Mouse (Mus musculus) lung, postnatal 0 days (tissue): ENCODE measurements around the gene Exoc8. TPM values are rescaled to one million over a fixed set of nuclear protein-coding genes. Genes with fewer than 3 reads are reported as not detected.

Experiments used
- ATAC-seq: fragments of 200-750 bp; cut with Nextera tagmentation; 2 replicates; pipeline ENCODE4 v1.8.0; 2017; ENCODE audit warnings: moderate library complexity
- DNase-seq: peaks from one replicate; pipeline ENCODE4 v3.0.0-alpha.2; 2016; ENCODE audit warnings: low spot score
- H3K27ac ChIP-seq: fragments of 300-500 bp; sonication (generic); 2 replicates; pipeline ENCODE4 v1.5.1; 2014; ENCODE audit warnings: antibody characterized with exemption, mild to moderate bottlenecking, low read length, mixed read lengths
- H3K27me3 ChIP-seq: fragments of 300-500 bp; sonication (generic); replicated peaks from 2 replicates; pipeline ENCODE4 v1.6.1; 2014; ENCODE audit warnings: low read length, mixed read lengths; ENCODE audit not compliant: insufficient read depth
- H3K36me3 ChIP-seq: fragments of 300-500 bp; sonication (generic); 2 replicates; pipeline ENCODE4 v1.6.1; 2014; ENCODE audit warnings: low read length, mixed read lengths; ENCODE audit not compliant: insufficient read depth
- H3K4me1 ChIP-seq: fragments of 300-500 bp; sonication (generic); 2 replicates; pipeline ENCODE4 v1.6.1; 2014; ENCODE audit warnings: antibody characterized with exemption, low read depth, low read length, mixed read lengths; ENCODE audit not compliant: insufficient read depth
- H3K4me2 ChIP-seq: fragments of 300-500 bp; sonication (generic); replicated peaks from 2 replicates; pipeline ENCODE4 v1.6.1; 2014; ENCODE audit warnings: low read depth, mild to moderate bottlenecking, low read length, moderate library complexity, mixed read lengths
- H3K4me3 ChIP-seq: fragments of 300-500 bp; sonication (generic); 2 replicates; pipeline ENCODE4 v1.5.1; 2014; ENCODE audit warnings: low read depth, low read length
- H3K9ac ChIP-seq: fragments of 300-500 bp; sonication (generic); replicated peaks from 2 replicates; pipeline ENCODE4 v1.6.1; 2014; ENCODE audit warnings: low read depth, mild to moderate bottlenecking
- H3K9me3 ChIP-seq: fragments of 300-500 bp; sonication (generic); 2 replicates; pipeline ENCODE4 v1.6.1; 2016; ENCODE audit warnings: low read length, mixed read lengths
- CTCF ChIP-seq: IDR thresholded peaks from 2 replicates; pipeline ENCODE4 v1.5.1; 2016; ENCODE audit warnings: antibody characterized with exemption, mild to moderate bottlenecking
- EP300 ChIP-seq: IDR thresholded peaks from 2 replicates; pipeline ENCODE4 v1.6.1; 2016; ENCODE audit warnings: antibody characterized with exemption, mild to moderate bottlenecking, control low read depth
- WGBS: fragments of 180-500 bp; shearing (Covaris S2); extraction: QIAGEN DNeasy Blood & Tissue Kit; methylation state at CpG from one replicate; pipeline ENCODE4 v1.1.7; 2014; 5-methylcytosine and 5-hydroxymethylcytosine counted together
- polyA plus RNA-seq: library from polyadenylated mRNA; unstranded; fragments of >200 nt; fragmentation: Nextera tagmentation; extraction: Ambion mirVana; gene quantifications from 2 replicates; pipeline ENCODE4 v1.2.1, GENCODE M21; 2015

Exoc8 gene
- polyA plus RNA-seq, 1 experiment from 2014 or later, result 7.0 TPM

DNA sequence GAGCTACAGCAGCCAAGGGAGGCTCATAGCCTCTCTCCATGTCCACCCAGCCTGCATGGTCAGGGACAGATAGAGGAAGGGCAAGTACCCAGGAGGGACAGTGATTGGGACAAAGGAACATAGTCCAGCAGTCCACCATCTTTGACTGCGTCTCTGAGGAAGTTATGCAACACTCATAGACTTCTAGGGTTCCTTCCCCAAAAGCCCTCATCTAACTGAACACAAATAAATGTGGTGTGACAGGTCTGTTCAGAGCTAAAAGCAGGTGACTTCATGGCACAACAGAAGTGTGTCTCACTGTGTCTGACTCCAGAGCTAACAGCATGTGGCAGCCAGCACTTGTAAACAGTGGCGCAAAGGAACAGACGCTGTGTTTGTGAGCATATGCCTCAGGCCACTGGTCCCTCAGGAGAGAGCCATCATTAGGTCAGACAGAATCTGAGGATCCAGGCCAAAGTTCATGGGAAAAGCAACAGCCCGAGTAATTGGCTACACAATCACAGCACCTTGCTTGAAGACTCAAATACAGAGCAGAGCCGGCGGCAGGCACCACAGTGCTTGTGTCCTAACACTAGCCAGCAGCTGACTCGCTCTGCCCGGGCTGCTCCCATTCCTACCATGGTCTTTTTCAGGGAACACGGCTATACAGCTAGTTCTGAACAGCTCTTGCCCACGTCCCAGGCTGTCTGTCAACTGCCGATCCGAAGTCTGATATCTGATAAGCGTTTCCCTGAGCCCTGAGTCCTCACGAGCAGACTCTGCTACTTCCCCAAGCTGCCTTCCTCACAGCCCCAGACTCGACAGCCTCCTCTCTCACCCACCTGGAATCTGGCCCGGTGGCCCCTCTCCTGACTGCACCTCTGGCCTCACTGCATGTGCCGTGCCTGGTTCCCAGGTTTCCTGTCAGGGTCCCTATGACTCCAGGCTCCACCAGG lies 14.7 kb upstream of the Exoc8 start:
- Histone ChIP-seq H3K4me3 (no peak overlapping the region), H3K9me3 (no peaks in the 10 kb centered on the region), H3K27ac (peak overlapping the region; percentile 26; the same call in 1 of the 2 replicates), H3K27me3 (no peaks in the 10 kb centered on the region), H3K4me2 (no peak overlapping the region), H3K4me1 (no peaks in the 10 kb centered on the region), H3K36me3 (peaks cover 21% of the 10 kb centered on the region), H3K9ac (no peak overlapping the region)
- TF ChIP-seq EP300 (no peak), CTCF (no peak)
- DNase-seq (peak; percentile 37), ATAC-seq (peak; percentile 57)
- WGBS, result 73% methylated on average over 17 of the region's 17 CpGs

- Histone ChIP-seq H3K27me3 (no peaks in the 10 kb centered on the region), H3K9me3 (no peaks in the 10 kb centered on the region), H3K27ac (no peak overlapping the region), H3K36me3 (peaks cover 23% of the 10 kb centered on the region), H3K4me1 (0 out of 2 replicates have a peak, but pooled peaks cover 4% of the 10 kb centered on the region), H3K9ac (no peak overlapping the region), H3K4me2 (no peak overlapping the region), H3K4me3 (no peak overlapping the region)
- TF ChIP-seq CTCF (no peak), EP300 (no peak)
- DNase-seq, result no peak
- no peak for ATAC-seq
- WGBS, result 81% methylated on average over 10 of the region's 10 CpGs
Observed at GRCm38 (mm10) chr8:124910349-124910748, 12.8 kb upstream of the Exoc8 start.

DNA sequence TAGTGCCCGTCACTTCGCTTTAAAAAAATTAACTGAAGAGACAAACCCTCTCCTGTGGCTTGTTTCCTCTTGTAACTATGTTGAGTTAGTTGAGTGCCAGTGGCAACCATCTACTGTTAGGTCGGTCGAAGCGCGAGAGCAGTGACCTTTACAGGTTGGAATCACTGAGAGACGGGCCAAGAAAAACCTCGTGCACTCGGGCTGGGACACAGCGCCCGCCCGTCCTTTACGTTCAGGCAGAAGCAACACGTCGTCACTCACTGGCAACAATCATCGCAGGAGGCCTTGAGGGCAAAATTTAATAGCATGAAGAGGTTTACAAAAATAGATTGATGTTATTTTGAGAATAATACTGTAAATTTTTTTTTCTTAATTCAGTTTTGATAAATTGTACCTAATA lies 12.4 kb upstream of the Exoc8 start:
- no peak overlapping the region for H3K27ac ChIP-seq
- H3K9me3 ChIP-seq, result no peaks in the 10 kb centered on the region
- 93% methylated on average over 16 of the region's 16 CpGs for WGBS
- peaks cover 20% of the 10 kb centered on the region for H3K36me3 ChIP-seq
- H3K9ac ChIP-seq, result no peak overlapping the region
- ATAC-seq, result no peak
- H3K27me3 ChIP-seq, result no peaks in the 10 kb centered on the region
- H3K4me2 ChIP-seq, result no peak overlapping the region
- DNase-seq, result no peak
- 0 out of 2 replicates have a peak, but pooled peaks cover 4% of the 10 kb centered on the region for H3K4me1 ChIP-seq
- TF ChIP-seq EP300, result no peak
- no peak for TF ChIP-seq CTCF
- H3K4me3 ChIP-seq, result no peak overlapping the region

GRCm38 (mm10) chr8:124905482-124905881 lies 8.0 kb upstream of the Exoc8 start:
- Histone ChIP-seq H3K9me3 (no peaks in the 10 kb centered on the region), H3K27me3 (no peaks in the 10 kb centered on the region), H3K4me3 (no peak overlapping the region), H3K4me2 (no peak overlapping the region), H3K4me1 (0 out of 2 replicates have a peak, but pooled peaks cover 4% of the 10 kb centered on the region), H3K36me3 (peaks cover 27% of the 10 kb centered on the region), H3K27ac (no peak overlapping the region), H3K9ac (no peak overlapping the region)
- TF ChIP-seq CTCF (no peak), EP300 (no peak)
- ATAC-seq, result no peak
- WGBS, result 84% methylated on average over 2 of the region's 2 CpGs
- DNase-seq, result no peak

DNA sequence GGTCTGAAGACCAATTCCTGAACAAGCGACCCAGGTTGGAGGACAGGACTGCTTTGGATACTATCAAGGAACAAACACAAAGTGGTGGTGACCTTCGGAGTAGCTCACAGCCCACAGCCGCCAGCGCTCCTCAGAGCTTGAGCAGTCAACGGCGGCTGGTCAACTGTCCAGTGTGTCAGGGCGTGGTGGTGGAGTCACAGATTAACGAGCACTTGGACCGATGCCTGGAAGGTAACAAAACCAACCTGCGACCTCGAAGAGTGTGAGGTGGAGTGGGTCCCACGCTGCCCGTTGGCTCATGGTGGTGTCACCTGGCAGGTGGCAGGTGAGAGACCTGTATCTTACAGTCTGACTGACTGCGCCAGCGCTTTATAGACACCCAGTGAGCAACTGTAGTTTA lies 5.7 kb upstream of the Exoc8 start:
- no peak overlapping the region for H3K27ac ChIP-seq
- no peak overlapping the region for H3K4me2 ChIP-seq
- ATAC-seq (no peak), DNase-seq (no peak)
- no peak overlapping the region for H3K9ac ChIP-seq
- H3K36me3 ChIP-seq, result peaks cover 27% of the 10 kb centered on the region; the same call in 1 of the 2 replicates
- TF ChIP-seq EP300, result no peak
- no peak for TF ChIP-seq CTCF
- H3K4me3 ChIP-seq, result no peak overlapping the region
- 88% methylated on average over 15 of the region's 15 CpGs for WGBS
- no peaks in the 10 kb centered on the region for H3K27me3 ChIP-seq
- no peaks in the 10 kb centered on the region for H3K9me3 ChIP-seq
- H3K4me1 ChIP-seq, result peaks cover 4% of the 10 kb centered on the region; the same call in 1 of the 2 replicates

- ATAC-seq (peak; percentile 1; the same call in 1 of the 2 replicates), DNase-seq (peak; percentile 28)
- TF ChIP-seq EP300 (no peak), CTCF (no peak)
- Histone ChIP-seq H3K4me3 (peak overlapping the region; percentile 86), H3K4me2 (peak overlapping the region; percentile 99), H3K27ac (peak overlapping the region; percentile 88), H3K36me3 (peaks cover 21% of the 10 kb centered on the region; the same call in 1 of the 2 replicates), H3K27me3 (no peaks in the 10 kb centered on the region), H3K4me1 (peaks cover 5% of the 10 kb centered on the region; the same call in 1 of the 2 replicates), H3K9me3 (no peaks in the 10 kb centered on the region), H3K9ac (peak overlapping the region; percentile 78)
- WGBS, result 3% methylated on average over 31 of the region's 31 CpGs
Observed at GRCm38 (mm10) chr8:124898251-124898905, 873 bp upstream of the Exoc8 start.
